Mouse (Mus musculus): ENCODE results near the gene Epha4.

DNA sequence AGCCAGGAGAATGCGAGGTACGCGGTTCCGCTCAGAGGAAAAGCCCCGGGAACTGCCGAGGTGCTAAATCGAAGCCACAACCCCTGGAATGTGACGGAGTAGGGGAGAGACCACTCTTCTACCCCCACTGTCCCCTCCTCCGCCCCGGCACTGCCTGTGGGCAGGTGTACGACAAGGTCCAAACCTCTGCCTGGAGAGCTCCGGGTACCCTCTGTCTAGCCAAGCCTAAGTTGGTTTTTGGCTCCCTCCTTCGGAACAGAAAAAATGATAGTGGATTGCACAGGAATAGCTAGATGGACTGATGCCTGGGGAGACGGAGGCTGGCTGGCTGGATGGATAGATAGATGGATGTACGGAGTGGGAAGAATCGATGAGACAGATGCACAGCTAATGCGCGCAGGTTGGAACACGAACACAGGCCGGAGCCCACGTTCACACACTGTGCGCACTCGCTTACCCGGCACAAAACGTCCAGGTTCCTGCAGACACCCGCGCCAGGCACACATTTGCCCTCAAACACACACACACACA is 1.4 kb downstream of the Epha4 start:
- TF ChIP-seq CTCF (IDR thresholded peaks at IDR 0.05) (peak; percentile 52), EP300 (IDR thresholded peaks at IDR 0.05; ENCODE audit: insufficient read depth, low read depth, low read length) (no peak)

Data from heart, adult 2 months (tissue).